Comparison of ENCODE assay signal across 16 mouse cellular contexts in the genomic region with DNA sequence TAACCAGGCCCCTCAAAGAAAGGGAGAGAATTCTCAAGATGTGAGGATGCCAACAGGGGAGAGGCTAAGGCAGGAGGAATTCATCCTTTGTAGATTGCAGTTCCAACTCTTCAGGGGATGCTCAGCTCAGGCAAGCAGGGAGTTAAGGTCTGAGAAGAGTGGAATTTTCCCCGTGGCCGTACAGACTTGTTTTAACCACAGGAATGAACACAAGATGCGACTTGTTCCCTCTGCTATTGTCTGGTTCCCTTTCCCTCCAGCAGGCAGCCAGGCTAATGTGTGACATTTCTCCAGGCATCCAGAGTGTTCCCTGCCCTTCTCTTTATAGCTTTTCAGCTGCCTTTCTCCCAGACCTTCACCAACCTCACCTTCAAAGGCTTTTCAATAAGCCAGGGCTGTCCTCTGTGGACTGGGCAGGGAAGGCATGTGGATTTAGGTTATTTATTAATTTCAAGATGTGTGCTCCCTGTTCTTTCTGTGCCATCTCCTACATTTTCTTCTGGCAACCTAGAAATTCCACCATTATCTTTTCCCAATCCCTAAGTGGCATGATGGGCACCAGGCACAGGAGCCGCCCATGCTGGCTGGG.
DNase-seq lines count a peak whose midpoint lies in the region; ATAC-seq and TF ChIP-seq lines count a peak whose summit lies in the region.
"Had no signal": no experiment of that assay in that cellular context is flagged by ENCODE, and none has a peak within 500 bp of the region (broad histone marks: within the 10 kb centered on the region; RNA-seq: fewer than 3 reads in every experiment).

No protein-coding gene starts in this region.

- no peak overlapping the region for H3K4me2 ChIP-seq in kidney, embryonic 14.5 days (replicated peaks; ENCODE audit: low read depth, low read length)
- H3K4me2 ChIP-seq in limb, embryonic 15.5 days, result no peak overlapping the region
- no peak overlapping the region for H3K4me2 ChIP-seq in liver, embryonic 11.5 days
- H3K4me2 ChIP-seq: hindbrain, embryonic 14.5 days; midbrain, embryonic 12.5 days had no signal

- no peak for TF ChIP-seq CTCF in kidney, adult 2 months (conservative IDR thresholded peaks at IDR 0.05; ENCODE audit: insufficient read depth, insufficient read length, low read depth, low read length)

- TF ChIP-seq POLR2A in kidney, adult 2 months (IDR thresholded peaks at IDR 0.05; ENCODE audit: low read depth, low read length), result no peak

- H3K27ac ChIP-seq in kidney, adult 2 months (ENCODE audit: insufficient read depth, low read depth, low read length), result peak overlapping the region; percentile 8; the same call in 1 of the 2 replicates
- H3K27ac ChIP-seq in kidney, embryonic 14.5 days (ENCODE audit: low read depth, low read length), result no peak overlapping the region
- H3K27ac ChIP-seq in limb, embryonic 15.5 days, result peak overlapping the region; percentile 57
- no peak overlapping the region for H3K27ac ChIP-seq in liver, embryonic 11.5 days (ENCODE audit: low read depth, low read length)
- H3K27ac ChIP-seq: hindbrain, embryonic 14.5 days; midbrain, embryonic 12.5 days had no signal

- H3K27me3 ChIP-seq in kidney, adult 2 months (replicated peaks; ENCODE audit: control insufficient read depth, insufficient read depth, low read length), result no peaks in the 10 kb centered on the region
- no peaks in the 10 kb centered on the region for H3K27me3 ChIP-seq in kidney, embryonic 14.5 days (ENCODE audit: control insufficient read depth, insufficient read depth, low read length)
- H3K27me3 ChIP-seq in limb, embryonic 15.5 days, result no peaks in the 10 kb centered on the region
- no peaks in the 10 kb centered on the region for H3K27me3 ChIP-seq in liver, embryonic 11.5 days (replicated peaks; ENCODE audit: control insufficient read depth, insufficient read depth, low read length)

- H3K9ac ChIP-seq in kidney, embryonic 14.5 days (ENCODE audit: low read depth, low read length), result no peak overlapping the region
- H3K9ac ChIP-seq in limb, embryonic 15.5 days, result no peak overlapping the region
- H3K9ac ChIP-seq in liver, embryonic 11.5 days (ENCODE audit: low read depth, low read length), result no peak overlapping the region
- H3K9ac ChIP-seq: hindbrain, embryonic 14.5 days; midbrain, embryonic 12.5 days had no signal

- no peak for ATAC-seq in kidney, embryonic 14.5 days (ENCODE audit: low FRiP score, low TSS enrichment)
- ATAC-seq in limb, embryonic 15.5 days (ENCODE audit: insufficient number of reproducible peaks, low FRiP score, low TSS enrichment, low read depth), result no peak
- no peak for ATAC-seq in liver, embryonic 11.5 days (replicated peaks; ENCODE audit: low FRiP score)

- WGBS in kidney, adult 2 months, result 41% methylated on average over 4 of the region's 4 CpGs
- WGBS in kidney, embryonic 14.5 days, result 57% methylated on average over 4 of the region's 4 CpGs
- WGBS in limb, embryonic 15.5 days, result 24% methylated on average over 4 of the region's 4 CpGs
- WGBS in liver, embryonic 11.5 days, result 55% methylated on average over 4 of the region's 4 CpGs

- H3K9me3 ChIP-seq in kidney, embryonic 14.5 days (ENCODE audit: control insufficient read depth, low read length), result no peaks in the 10 kb centered on the region
- no peaks in the 10 kb centered on the region for H3K9me3 ChIP-seq in limb, embryonic 15.5 days
- H3K9me3 ChIP-seq in liver, embryonic 11.5 days (ENCODE audit: control insufficient read depth, low read length), result no peaks in the 10 kb centered on the region
- H3K9me3 ChIP-seq: midbrain, embryonic 12.5 days had no signal

- no peaks in the 10 kb centered on the region for H3K36me3 ChIP-seq in kidney, adult 2 months (ENCODE audit: control insufficient read depth, insufficient read depth, low read length)
- no peaks in the 10 kb centered on the region for H3K36me3 ChIP-seq in kidney, embryonic 14.5 days (ENCODE audit: control insufficient read depth, insufficient read depth, low read length)
- H3K36me3 ChIP-seq in limb, embryonic 15.5 days, result no peaks in the 10 kb centered on the region
- H3K36me3 ChIP-seq in liver, embryonic 11.5 days (ENCODE audit: control insufficient read depth, insufficient read depth, low read length), result no peaks in the 10 kb centered on the region
- H3K36me3 ChIP-seq: midbrain, embryonic 12.5 days had no signal

- H3K4me1 ChIP-seq in kidney, adult 2 months (ENCODE audit: control insufficient read depth, insufficient read depth, low read length), result peaks cover 8% of the 10 kb centered on the region; the same call in 1 of the 2 replicates
- no peaks in the 10 kb centered on the region for H3K4me1 ChIP-seq in kidney, embryonic 14.5 days (ENCODE audit: control insufficient read depth, insufficient read depth, low read length)
- H3K4me1 ChIP-seq in limb, embryonic 15.5 days, result peaks cover 22% of the 10 kb centered on the region
- H3K4me1 ChIP-seq in liver, embryonic 11.5 days (replicated peaks; ENCODE audit: control insufficient read depth, insufficient read depth, low read length), result no peaks in the 10 kb centered on the region
- H3K4me1 ChIP-seq: midbrain, embryonic 12.5 days had no signal

- no peak overlapping the region for H3K4me3 ChIP-seq in kidney, adult 2 months (ENCODE audit: insufficient read depth, low read depth, low read length)
- H3K4me3 ChIP-seq in kidney, embryonic 14.5 days (ENCODE audit: low read length), result no peak overlapping the region
- no peak overlapping the region for H3K4me3 ChIP-seq in limb, embryonic 15.5 days
- H3K4me3 ChIP-seq in liver, embryonic 11.5 days (ENCODE audit: low read depth, low read length), result no peak overlapping the region
- H3K4me3 ChIP-seq: erythroblast, embryonic 14.5 days; midbrain, embryonic 12.5 days had no signal

- DNase-seq in kidney, adult 2 months, result peak; percentile 53
- peak; percentile 21 for DNase-seq in ZHBTc4 (ENCODE audit: low read depth, low spot score)
- peak; percentile 32 to 43 for DNase-seq in kidney, adult 8-10 months
- DNase-seq in heart, adult 8-10 months (ENCODE audit: low spot score), result no peak
- DNase-seq in liver, embryonic 11.5 days (ENCODE audit: low spot score), result no peak
- DNase-seq in adrenal gland, adult (ENCODE audit: inconsistent age in 2 of 2, low spot score in 1 of 2), result no peak
- DNase-seq: adrenal gland, postnatal 36 days; liver; lung, postnatal 14 days; right cerebral cortex, postnatal 25 days; thymus, postnatal 36 days had no signal

Comparison
In these comparisons a context has a peak if more than half of its experiments do, and no peak if none do; other contexts are left out.
1. H3K27ac ChIP-seq: peak in kidney, adult 2 months (single experiment) and limb, embryonic 15.5 days (single experiment); none in kidney, embryonic 14.5 days (single experiment) and liver, embryonic 11.5 days (single experiment).
2. DNase-seq: peak in kidney, adult 2 months (single experiment), ZHBTc4 (single experiment) and kidney, adult 8-10 months (2 of 2); none in heart, adult 8-10 months (single experiment), liver, embryonic 11.5 days (single experiment) and adrenal gland, adult (0 of 2).